Mouse (Mus musculus) spleen, postnatal 36 days (tissue): ENCODE data around the gene Chpf2.

Experiments
- DNase-seq, 2 experiments: peaks; one replicate each; pipeline ENCODE4 v3.0.0; 2022; ENCODE audit warnings: low spot score in 2 of 2, mixed read lengths in 1 of 2

The Chpf2 gene

GRCm38 (mm10) chr5:24639081-24639480, 52.5 kb downstream of the Chpf2 start:
- DNase-seq, result no peak
